Mouse (Mus musculus) limb, embryonic 13.5 days (tissue): ENCODE data around the gene Plxna1. TPM values are rescaled to one million over a fixed set of nuclear protein-coding genes. Genes with fewer than 3 reads are reported as not detected.

Experiments
- ATAC-seq: fragments of 200-750 bp; cut with Nextera tagmentation; 2 replicates; pipeline ENCODE4 v1.8.0; 2017; ENCODE audit warnings: low read depth, moderate number of reproducible peaks, moderate TSS enrichment; ENCODE audit not compliant: low FRiP score
- H3K27ac ChIP-seq: fragments of 300-500 bp; sonication (generic); 2 replicates; pipeline ENCODE4 v1.5.1; 2015; ENCODE audit warnings: inconsistent platforms, mild to moderate bottlenecking, moderate library complexity
- H3K27me3 ChIP-seq: fragments of 300-500 bp; sonication (generic); 2 replicates; pipeline ENCODE4 v1.6.1; 2015; ENCODE audit warnings: mild to moderate bottlenecking, inconsistent platforms
- H3K36me3 ChIP-seq: fragments of 300-500 bp; sonication (generic); 2 replicates; pipeline ENCODE4 v1.6.1; 2015; ENCODE audit warnings: inconsistent platforms, mild to moderate bottlenecking, moderate library complexity
- H3K4me1 ChIP-seq: fragments of 300-500 bp; sonication (generic); 2 replicates; pipeline ENCODE4 v1.6.1; 2015; ENCODE audit warnings: inconsistent platforms
- H3K4me2 ChIP-seq: fragments of 300-500 bp; sonication (generic); replicated peaks from 2 replicates; pipeline ENCODE4 v1.6.1; 2015; ENCODE audit warnings: inconsistent platforms, mild to moderate bottlenecking, moderate library complexity
- H3K4me3 ChIP-seq: fragments of 300-500 bp; sonication (generic); 2 replicates; pipeline ENCODE4 v1.5.1; 2015; ENCODE audit warnings: moderate library complexity, mild to moderate bottlenecking, inconsistent platforms
- H3K9ac ChIP-seq: fragments of 300-500 bp; sonication (generic); 2 replicates; pipeline ENCODE4 v1.6.1; 2015; ENCODE audit warnings: mild to moderate bottlenecking, inconsistent platforms
- H3K9me3 ChIP-seq: fragments of 300-500 bp; sonication (generic); 2 replicates; pipeline ENCODE4 v1.6.1; 2016; ENCODE audit warnings: inconsistent platforms
- WGBS: fragments of 180-500 bp; shearing (Covaris S2); methylation state at CpG from one replicate; pipeline ENCODE4 v1.1.7; 2015; 5-methylcytosine and 5-hydroxymethylcytosine counted together
- polyA plus RNA-seq: library from polyadenylated mRNA; unstranded; fragments of >200 nt; fragmentation: Nextera tagmentation; extraction: Ambion mirVana; gene quantifications from 2 replicates; pipeline ENCODE4 v1.2.1, GENCODE M21; 2015

Plxna1 gene
- polyA plus RNA-seq, 1 experiment from 2014 or later = 29.6 TPM

DNA sequence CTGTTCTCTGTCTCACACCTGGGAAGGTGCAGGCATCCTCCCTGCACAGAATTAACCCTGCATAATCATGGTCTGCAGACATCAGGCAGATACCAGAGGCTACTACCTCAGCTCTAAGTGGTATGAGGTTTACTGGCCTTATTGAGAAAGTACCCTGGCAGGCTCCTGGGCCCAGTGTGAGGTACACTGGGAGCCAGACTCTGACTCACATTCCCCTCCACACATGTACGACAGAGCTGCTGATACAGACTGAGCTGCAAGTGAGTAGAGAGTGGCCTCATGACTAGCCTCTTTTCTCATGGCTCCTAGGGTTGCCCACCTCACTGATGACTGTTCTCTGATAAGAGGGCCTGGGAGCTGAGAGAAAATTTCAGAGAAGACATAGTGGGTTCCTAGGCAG, 24.5 kb upstream of the Plxna1 start:
- H3K4me2 ChIP-seq = no peak overlapping the region
- peaks cover 8% of the 10 kb centered on the region; the same call in 1 of the 2 replicates for H3K4me1 ChIP-seq
- no peaks in the 10 kb centered on the region for H3K27me3 ChIP-seq
- no peak overlapping the region for H3K27ac ChIP-seq
- no peak overlapping the region for H3K9ac ChIP-seq
- H3K4me3 ChIP-seq = no peak overlapping the region
- WGBS = 70% methylated on average over 1 of the region's 1 CpGs
- no peaks in the 10 kb centered on the region for H3K36me3 ChIP-seq
- no peaks in the 10 kb centered on the region for H3K9me3 ChIP-seq
- no peak for ATAC-seq

DNA sequence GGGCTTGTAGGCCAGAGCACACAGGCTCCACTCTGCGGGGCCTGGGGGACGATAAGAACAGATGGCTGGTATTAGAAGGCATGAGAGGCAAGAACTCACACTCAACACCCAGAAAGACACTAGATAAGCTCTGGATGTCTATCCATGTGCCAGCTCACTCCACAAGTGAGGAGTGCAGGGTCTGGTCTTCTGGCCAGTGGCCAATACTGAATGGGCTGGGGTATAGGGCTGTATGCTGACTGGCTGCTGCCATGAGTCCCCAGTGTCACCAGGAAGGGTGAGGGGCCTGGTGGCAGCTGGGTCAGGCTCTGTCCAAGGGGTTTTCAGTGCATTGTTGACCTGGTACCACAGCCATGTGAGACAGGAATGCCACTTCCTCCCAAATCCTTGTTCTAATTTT, 22.3 kb upstream of the Plxna1 start:
- Histone ChIP-seq H3K4me3 (no peak overlapping the region), H3K9ac (no peak overlapping the region), H3K36me3 (no peaks in the 10 kb centered on the region), H3K4me1 (peaks cover 8% of the 10 kb centered on the region; the same call in 1 of the 2 replicates), H3K27ac (no peak overlapping the region), H3K4me2 (no peak overlapping the region), H3K9me3 (no peaks in the 10 kb centered on the region), H3K27me3 (no peaks in the 10 kb centered on the region)
- 93% methylated on average over 2 of the region's 2 CpGs for WGBS
- no peak for ATAC-seq

DNA sequence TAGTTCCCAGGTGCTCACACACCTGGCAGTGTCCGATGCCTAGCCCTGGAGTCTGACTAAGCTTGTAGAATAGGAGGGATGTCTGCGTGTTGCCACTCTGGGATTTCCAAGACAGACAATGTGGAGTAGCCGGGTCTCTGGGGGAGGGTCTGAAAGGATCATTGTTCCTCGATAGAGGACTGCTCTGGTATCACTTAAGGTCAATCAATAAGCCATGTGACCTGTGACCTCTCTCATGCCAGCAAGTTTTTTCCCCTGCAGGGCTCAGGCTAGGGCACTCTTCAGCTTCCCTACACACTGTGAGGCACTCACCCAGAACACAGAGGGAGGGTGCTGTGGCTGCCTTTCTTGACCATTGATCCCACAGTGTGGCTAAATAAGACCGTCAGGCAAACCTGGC, 19.4 kb upstream of the Plxna1 start:
- Histone ChIP-seq H3K9me3 (no peaks in the 10 kb centered on the region), H3K9ac (no peak overlapping the region), H3K4me2 (no peak overlapping the region), H3K4me3 (no peak overlapping the region), H3K27me3 (no peaks in the 10 kb centered on the region), H3K4me1 (peaks cover 8% of the 10 kb centered on the region; the same call in 1 of the 2 replicates), H3K36me3 (no peaks in the 10 kb centered on the region), H3K27ac (no peak overlapping the region)
- peak; percentile 21; the same call in 1 of the 2 replicates for ATAC-seq
- WGBS = 55% methylated on average over 5 of the region's 5 CpGs

DNA sequence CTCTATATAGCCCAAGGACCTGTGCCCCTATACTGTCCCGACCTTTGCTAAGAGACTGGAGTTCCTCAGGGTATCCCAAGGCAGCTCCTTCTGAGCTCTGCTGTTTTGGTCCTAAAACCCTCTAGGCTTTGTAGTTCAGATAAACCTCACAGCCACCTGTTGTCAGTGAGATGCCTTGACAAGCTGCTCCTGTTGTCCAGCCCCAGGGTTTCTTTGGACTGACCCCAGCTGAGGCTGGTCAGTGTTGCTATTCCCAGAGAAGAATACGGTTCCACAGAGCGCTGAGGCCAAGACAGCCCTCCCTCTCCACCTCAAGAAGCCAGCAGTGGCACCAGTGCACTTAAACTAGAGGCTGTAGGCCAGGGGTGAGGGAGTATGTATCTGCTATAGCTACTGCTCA, 18.8 kb upstream of the Plxna1 start:
- Histone ChIP-seq H3K27me3 (no peaks in the 10 kb centered on the region), H3K4me2 (no peak overlapping the region), H3K4me3 (no peak overlapping the region), H3K27ac (no peak overlapping the region), H3K9ac (no peak overlapping the region), H3K4me1 (peaks cover 8% of the 10 kb centered on the region; the same call in 1 of the 2 replicates), H3K36me3 (no peaks in the 10 kb centered on the region), H3K9me3 (no peaks in the 10 kb centered on the region)
- 72% methylated on average over 3 of the region's 3 CpGs for WGBS
- no peak for ATAC-seq

- Histone ChIP-seq H3K4me3 (no peak overlapping the region), H3K4me1 (peaks cover 4% of the 10 kb centered on the region; the same call in 1 of the 2 replicates), H3K27ac (no peak overlapping the region), H3K4me2 (no peak overlapping the region), H3K27me3 (no peaks in the 10 kb centered on the region), H3K9me3 (no peaks in the 10 kb centered on the region), H3K36me3 (no peaks in the 10 kb centered on the region), H3K9ac (no peak overlapping the region)
- ATAC-seq = no peak
- WGBS = 59% methylated on average over 3 of the region's 3 CpGs
Measured at GRCm38 (mm10) chr6:89380751-89381150, 18.3 kb upstream of the Plxna1 start.

GRCm38 (mm10) chr6:89378264-89378663, 15.8 kb upstream of the Plxna1 start:
- no peak overlapping the region for H3K4me2 ChIP-seq
- no peak overlapping the region for H3K9ac ChIP-seq
- WGBS = 68% methylated on average over 2 of the region's 2 CpGs
- no peaks in the 10 kb centered on the region for H3K4me1 ChIP-seq
- no peaks in the 10 kb centered on the region for H3K9me3 ChIP-seq
- H3K27me3 ChIP-seq = no peaks in the 10 kb centered on the region
- no peaks in the 10 kb centered on the region for H3K36me3 ChIP-seq
- no peak overlapping the region for H3K27ac ChIP-seq
- ATAC-seq = no peak
- H3K4me3 ChIP-seq = no peak overlapping the region

- no peak for ATAC-seq
- Histone ChIP-seq H3K36me3 (no peaks in the 10 kb centered on the region), H3K4me2 (no peak overlapping the region), H3K9me3 (no peaks in the 10 kb centered on the region), H3K4me3 (no peak overlapping the region), H3K4me1 (peaks cover 8% of the 10 kb centered on the region), H3K9ac (no peak overlapping the region), H3K27ac (no peak overlapping the region), H3K27me3 (peaks cover 4% of the 10 kb centered on the region; the same call in 1 of the 2 replicates)
Measured at GRCm38 (mm10) chr6:89368812-89369211, 6.4 kb upstream of the Plxna1 start.

GRCm38 (mm10) chr6:89364342-89364741, 1.9 kb upstream of the Plxna1 start:
- Histone ChIP-seq H3K4me2 (no peak overlapping the region), H3K36me3 (no peaks in the 10 kb centered on the region), H3K9me3 (no peaks in the 10 kb centered on the region), H3K4me3 (no peak overlapping the region), H3K27ac (no peak overlapping the region), H3K27me3 (peaks cover 9% of the 10 kb centered on the region; the same call in 1 of the 2 replicates), H3K9ac (no peak overlapping the region), H3K4me1 (peaks cover 32% of the 10 kb centered on the region)
- 63% methylated on average over 3 of the region's 3 CpGs for WGBS
- no peak for ATAC-seq

GRCm38 (mm10) chr6:89363107-89363451, 659 bp upstream of the Plxna1 start:
- H3K4me3 ChIP-seq = peak overlapping the region; percentile 98
- ATAC-seq = peak; percentile 33
- H3K4me1 ChIP-seq = peaks cover 42% of the 10 kb centered on the region
- H3K9me3 ChIP-seq = no peaks in the 10 kb centered on the region
- no peaks in the 10 kb centered on the region for H3K36me3 ChIP-seq
- H3K27me3 ChIP-seq = peaks cover 9% of the 10 kb centered on the region; the same call in 1 of the 2 replicates
- H3K27ac ChIP-seq = no peak overlapping the region
- H3K4me2 ChIP-seq = peak overlapping the region; percentile 95
- WGBS = 4% methylated on average over 16 of the region's 16 CpGs
- peak overlapping the region; percentile 69 for H3K9ac ChIP-seq

DNA sequence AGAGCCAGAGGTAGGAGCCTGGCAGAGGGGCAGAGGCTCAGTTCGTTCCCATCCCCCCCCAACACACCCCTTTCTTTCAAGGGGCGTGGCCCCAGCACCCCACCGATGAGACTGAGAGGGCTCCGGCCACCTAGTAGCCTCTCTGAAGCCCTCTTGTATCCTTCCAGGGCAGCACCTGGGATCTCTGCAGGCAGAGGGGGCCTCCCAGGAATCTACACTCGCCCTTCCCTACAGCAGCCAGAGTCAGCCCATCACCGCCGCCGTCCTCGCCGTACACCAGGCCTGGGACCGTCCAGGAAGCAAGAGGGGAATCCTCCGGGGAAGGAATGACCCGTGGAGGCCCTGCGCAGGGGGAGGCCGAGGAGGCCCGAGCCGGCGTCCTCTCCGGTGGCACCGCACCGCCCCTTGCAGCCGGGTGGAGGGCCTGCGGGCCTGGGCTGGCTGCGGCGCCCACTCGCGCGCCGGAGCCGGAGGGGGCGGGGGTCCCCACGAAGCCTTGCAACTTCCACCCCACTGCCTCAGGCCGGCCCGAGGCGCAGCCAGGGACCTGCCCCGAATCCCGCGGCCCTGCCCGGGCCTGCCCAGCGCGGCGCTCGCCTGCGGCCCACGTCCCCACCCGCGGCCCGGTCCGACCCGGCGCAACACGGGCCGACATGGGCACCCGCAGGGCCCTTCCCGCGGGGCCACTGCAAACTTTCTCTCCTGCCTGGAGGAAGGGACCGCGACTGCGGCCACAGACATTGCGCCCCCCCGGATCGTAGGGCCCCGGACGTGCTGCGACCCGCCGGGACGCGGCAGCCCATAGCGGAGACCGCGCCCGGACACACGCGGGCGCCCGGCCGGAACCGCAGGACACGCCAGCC, 771 bp downstream of the Plxna1 start:
- H3K9me3 ChIP-seq = no peaks in the 10 kb centered on the region
- peaks cover 8% of the 10 kb centered on the region for H3K36me3 ChIP-seq
- peaks cover 9% of the 10 kb centered on the region; the same call in 1 of the 2 replicates for H3K27me3 ChIP-seq
- peak overlapping the region; percentile 78; the same call in 1 of the 2 replicates for H3K27ac ChIP-seq
- peak overlapping the region; percentile 99 for H3K9ac ChIP-seq
- peak overlapping the region; percentile 98 for H3K4me3 ChIP-seq
- 0% methylated on average over 60 of the region's 80 CpGs for WGBS
- H3K4me2 ChIP-seq = peak overlapping the region; percentile 95
- H3K4me1 ChIP-seq = peaks cover 42% of the 10 kb centered on the region
- ATAC-seq = peak; percentile 25; the same call in 1 of the 2 replicates

- 53% methylated on average over 8 of the region's 8 CpGs for WGBS
- Histone ChIP-seq H3K27ac (peak overlapping the region; percentile 29; the same call in 1 of the 2 replicates), H3K36me3 (peaks cover 16% of the 10 kb centered on the region), H3K9me3 (no peaks in the 10 kb centered on the region), H3K4me1 (peaks cover 41% of the 10 kb centered on the region), H3K4me2 (peak overlapping the region; percentile 95), H3K4me3 (peak overlapping the region; percentile 98), H3K9ac (peak overlapping the region; percentile 99), H3K27me3 (peaks cover 9% of the 10 kb centered on the region; the same call in 1 of the 2 replicates)
- no peak for ATAC-seq
Measured at GRCm38 (mm10) chr6:89360709-89361417, 1.6 kb downstream of the Plxna1 start.
